8 mouse cellular contexts compared by ENCODE assay signal in the genomic region with DNA sequence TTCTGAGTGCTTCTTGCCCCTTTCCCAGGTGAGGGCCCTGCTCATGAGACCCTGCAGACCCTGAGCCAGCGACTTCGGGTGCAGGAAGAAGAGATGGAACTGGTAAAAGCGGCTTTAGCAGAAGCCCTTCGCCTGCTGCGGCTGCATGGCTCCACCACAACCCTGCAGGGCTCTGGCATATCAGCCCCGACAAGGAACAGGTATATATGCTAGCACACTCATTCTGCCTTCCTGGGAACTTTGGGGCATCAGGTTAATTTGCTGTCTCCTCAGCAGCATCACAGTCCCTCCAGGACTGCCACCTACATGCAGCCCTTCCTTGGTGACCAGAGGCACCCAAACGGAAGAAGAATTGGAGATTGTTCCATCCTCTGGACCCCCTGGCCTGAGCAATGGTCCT. TPM values are rescaled to one million over a fixed set of nuclear protein-coding genes. Genes with fewer than 3 reads are reported as not detected.
DNase-seq lines count a peak whose midpoint lies in the region; ATAC-seq and TF ChIP-seq lines count a peak whose summit lies in the region.

No protein-coding gene starts in this region.

- TF ChIP-seq POLR2A in heart, adult 2 months (IDR thresholded peaks at IDR 0.05; ENCODE audit: insufficient read depth, low read depth, low read length), result no peak

- intact Hi-C loops in heart, adult 2 months (cut with DNase I), result no loop called here
- intact Hi-C loops in left cerebral cortex, postnatal 10 days (cut with DNase I), result no loop called here

- TF ChIP-seq EP300 in heart, adult 2 months (IDR thresholded peaks at IDR 0.05; ENCODE audit: insufficient read depth, low read depth, low read length), result no peak

- H3K4me3 ChIP-seq in heart, embryonic 12.5 days, result peak overlapping the region; percentile 70
- H3K4me3 ChIP-seq in heart, adult 2 months, result no peak overlapping the region
- H3K4me3 ChIP-seq in midbrain, embryonic 10.5 days, result peak overlapping the region; percentile 83
- H3K4me3 ChIP-seq in midbrain, embryonic 15.5 days, result no peak overlapping the region
- H3K4me3 ChIP-seq in intestine, embryonic 16.5 days (ENCODE audit: low read length), result peak overlapping the region; percentile 85
- H3K4me3 ChIP-seq in stomach, embryonic 14.5 days (ENCODE audit: low read depth, low read length), result peak overlapping the region; percentile 85

- peaks cover 18% of the 10 kb centered on the region for H3K4me1 ChIP-seq in heart, embryonic 12.5 days (replicated peaks)
- H3K4me1 ChIP-seq in heart, adult 2 months (ENCODE audit: control insufficient read depth, insufficient read depth, low read length), result no peaks in the 10 kb centered on the region; the same call in 1 of the 2 replicates
- peaks cover 27% of the 10 kb centered on the region for H3K4me1 ChIP-seq in midbrain, embryonic 10.5 days
- H3K4me1 ChIP-seq in midbrain, embryonic 15.5 days, result peaks cover 18% of the 10 kb centered on the region
- H3K4me1 ChIP-seq in intestine, embryonic 16.5 days (ENCODE audit: control insufficient read depth, insufficient read depth, low read length), result peaks cover 16% of the 10 kb centered on the region
- peaks cover 10% of the 10 kb centered on the region; the same call in 1 of the 2 replicates for H3K4me1 ChIP-seq in stomach, embryonic 14.5 days (ENCODE audit: control insufficient read depth, insufficient read depth, low read length)

- no peak for DNase-seq in heart, adult 2 months
- no peak for DNase-seq in midbrain, embryonic 10.5 days (ENCODE audit: low spot score)
- DNase-seq in left cerebral cortex, postnatal 10 days (ENCODE audit: extremely low spot score in 1 of 2, low spot score in 2 of 2), result no peak
- no peak for DNase-seq in frontal cortex, postnatal 36 days (ENCODE audit: low spot score in 2 of 2)

- TF ChIP-seq CTCF in heart, adult 2 months (IDR thresholded peaks at IDR 0.05), result no peak

- no peaks in the 10 kb centered on the region; the same call in 1 of the 2 replicates for H3K27me3 ChIP-seq in heart, embryonic 12.5 days (replicated peaks)
- H3K27me3 ChIP-seq in heart, adult 2 months (ENCODE audit: control insufficient read depth, insufficient read depth, low read length), result no peaks in the 10 kb centered on the region
- no peaks in the 10 kb centered on the region for H3K27me3 ChIP-seq in midbrain, embryonic 10.5 days (ENCODE audit: low read depth, poor library complexity, severe bottlenecking)
- no peaks in the 10 kb centered on the region for H3K27me3 ChIP-seq in midbrain, embryonic 15.5 days (replicated peaks)
- H3K27me3 ChIP-seq in intestine, embryonic 16.5 days (replicated peaks; ENCODE audit: control insufficient read depth, insufficient read depth, low read length), result no peaks in the 10 kb centered on the region
- H3K27me3 ChIP-seq in stomach, embryonic 14.5 days (ENCODE audit: control insufficient read depth, insufficient read depth, low read length), result no peaks in the 10 kb centered on the region

- no peak for ATAC-seq in heart, embryonic 12.5 days (ENCODE audit: insufficient number of reproducible peaks, low FRiP score)
- ATAC-seq in midbrain, embryonic 15.5 days (replicated peaks), result no peak
- ATAC-seq in intestine, embryonic 16.5 days, result no peak
- ATAC-seq in stomach, embryonic 14.5 days (ENCODE audit: insufficient number of reproducible peaks, insufficient read depth, low FRiP score, low read depth), result no peak

- H3K79me2 ChIP-seq in heart, adult 2 months (replicated peaks; ENCODE audit: control insufficient read depth, insufficient read depth, low read length), result no peaks in the 10 kb centered on the region

- H3K4me2 ChIP-seq in heart, embryonic 12.5 days, result peak overlapping the region; percentile 82
- H3K4me2 ChIP-seq in midbrain, embryonic 15.5 days, result no peak overlapping the region
- H3K4me2 ChIP-seq in intestine, embryonic 16.5 days (ENCODE audit: low read depth, low read length), result peak overlapping the region; percentile 84
- peak overlapping the region; percentile 73 for H3K4me2 ChIP-seq in stomach, embryonic 14.5 days (replicated peaks; ENCODE audit: low read depth, low read length)

- no peak overlapping the region for H3K27ac ChIP-seq in heart, embryonic 12.5 days (ENCODE audit: poor library complexity, severe bottlenecking)
- no peak overlapping the region; the same call in 1 of the 2 replicates for H3K27ac ChIP-seq in heart, adult 2 months
- H3K27ac ChIP-seq in midbrain, embryonic 10.5 days (replicated peaks), result no peak overlapping the region
- H3K27ac ChIP-seq in midbrain, embryonic 15.5 days, result no peak overlapping the region
- H3K27ac ChIP-seq in intestine, embryonic 16.5 days (ENCODE audit: low read length), result no peak overlapping the region
- H3K27ac ChIP-seq in stomach, embryonic 14.5 days (ENCODE audit: low read length), result no peak overlapping the region

- H3K36me3 ChIP-seq in heart, embryonic 12.5 days, result peaks cover 54% of the 10 kb centered on the region
- H3K36me3 ChIP-seq in heart, adult 2 months (ENCODE audit: control insufficient read depth, insufficient read depth, low read length), result no peaks in the 10 kb centered on the region
- H3K36me3 ChIP-seq in midbrain, embryonic 10.5 days, result peaks cover 62% of the 10 kb centered on the region
- H3K36me3 ChIP-seq in midbrain, embryonic 15.5 days (replicated peaks), result peaks cover 7% of the 10 kb centered on the region; the same call in 1 of the 2 replicates
- H3K36me3 ChIP-seq in intestine, embryonic 16.5 days (ENCODE audit: control insufficient read depth, insufficient read depth, low read length), result peaks cover 18% of the 10 kb centered on the region
- H3K36me3 ChIP-seq in stomach, embryonic 14.5 days (ENCODE audit: control insufficient read depth, insufficient read depth, low read length), result peaks cover 39% of the 10 kb centered on the region

- WGBS in heart, embryonic 12.5 days, result 78% methylated on average over 7 of the region's 7 CpGs
- WGBS in heart, adult 2 months, result 85% methylated on average over 7 of the region's 7 CpGs
- whole genome bisulfite sequencing in midbrain, embryonic 10.5 days, result 78% methylated on average over 7 of the region's 7 CpGs
- WGBS in midbrain, embryonic 15.5 days, result 82% methylated on average over 7 of the region's 7 CpGs
- 77% methylated on average over 7 of the region's 7 CpGs for WGBS in intestine, embryonic 16.5 days
- 75% methylated on average over 7 of the region's 7 CpGs for WGBS in stomach, embryonic 14.5 days

- peak overlapping the region; percentile 85 for H3K9ac ChIP-seq in heart, embryonic 12.5 days
- H3K9ac ChIP-seq in heart, adult 2 months (ENCODE audit: low read depth, low read length), result no peak overlapping the region
- H3K9ac ChIP-seq in midbrain, embryonic 15.5 days, result no peak overlapping the region
- peak overlapping the region; percentile 92 for H3K9ac ChIP-seq in intestine, embryonic 16.5 days (ENCODE audit: low read depth, low read length)
- H3K9ac ChIP-seq in stomach, embryonic 14.5 days (replicated peaks; ENCODE audit: low read depth, low read length), result peak overlapping the region; percentile 68; the same call in 1 of the 2 replicates

- no peaks in the 10 kb centered on the region for H3K9me3 ChIP-seq in heart, embryonic 12.5 days (replicated peaks)
- H3K9me3 ChIP-seq in midbrain, embryonic 10.5 days (replicated peaks), result no peaks in the 10 kb centered on the region
- H3K9me3 ChIP-seq in midbrain, embryonic 15.5 days, result no peaks in the 10 kb centered on the region
- no peaks in the 10 kb centered on the region for H3K9me3 ChIP-seq in intestine, embryonic 16.5 days (ENCODE audit: control insufficient read depth, low read length)
- H3K9me3 ChIP-seq in stomach, embryonic 14.5 days (ENCODE audit: control insufficient read depth, low read depth, low read length), result no peaks in the 10 kb centered on the region

RNA-seq across cellular contexts. Expression of gene Eml3, which starts 1.4 kb away (rescaled TPM):
- 13.3 and 13.5 TPM in 2 replicates for polyA plus RNA-seq in heart, embryonic 12.5 days (2016; fragmentation: Nextera tagmentation; extraction: Ambion mirVana)
- 1 to 10 TPM; 7.0 to 9.7 TPM for total RNA-seq in heart, adult 2 months (2021)
- 17.6 and 18.4 TPM in 2 replicates for polyA plus RNA-seq in heart, adult 2 months (2012; rRNA removed)
- 22.9 and 23.5 TPM in 2 replicates for polyA plus RNA-seq in midbrain, embryonic 10.5 days (2016; fragmentation: Nextera tagmentation; extraction: Ambion mirVana)
- polyA plus RNA-seq in midbrain, embryonic 15.5 days (2015; fragmentation: Nextera tagmentation; extraction: Ambion mirVana), result 10.5 and 13.4 TPM in 2 replicates
- polyA plus RNA-seq in intestine, embryonic 16.5 days (2015; fragmentation: Nextera tagmentation; extraction: Ambion mirVana), result 22.6 and 23.5 TPM in 2 replicates
- polyA plus RNA-seq in stomach, embryonic 14.5 days (2014; fragmentation: Nextera tagmentation; extraction: Ambion mirVana), result 16.8 and 18.2 TPM in 2 replicates
- 1 to 10 TPM; 7.5 to 8.5 TPM for total RNA-seq in left cerebral cortex, postnatal 10 days (2021)

RNA-seq across cellular contexts. Expression of gene Rom1, which starts 1.6 kb away (rescaled TPM):
- polyA plus RNA-seq in heart, embryonic 12.5 days (2016; fragmentation: Nextera tagmentation; extraction: Ambion mirVana), result 2.4 and 2.5 TPM in 2 replicates
- 10 to 100 TPM; 21.8 to 23.1 TPM for total RNA-seq in heart, adult 2 months (2021)
- 24.9 and 30.7 TPM in 2 replicates for polyA plus RNA-seq in heart, adult 2 months (2012; rRNA removed)
- polyA plus RNA-seq in midbrain, embryonic 10.5 days (2016; fragmentation: Nextera tagmentation; extraction: Ambion mirVana), result 3.5 and 4.2 TPM in 2 replicates
- 1.9 and 2.4 TPM in 2 replicates for polyA plus RNA-seq in midbrain, embryonic 15.5 days (2015; fragmentation: Nextera tagmentation; extraction: Ambion mirVana)
- 3.1 and 3.3 TPM in 2 replicates for polyA plus RNA-seq in intestine, embryonic 16.5 days (2015; fragmentation: Nextera tagmentation; extraction: Ambion mirVana)
- polyA plus RNA-seq in stomach, embryonic 14.5 days (2014; fragmentation: Nextera tagmentation; extraction: Ambion mirVana), result 1.0 and 2.0 TPM in 2 replicates
- 1 to 10 TPM; 2.1 to 2.4 TPM for total RNA-seq in left cerebral cortex, postnatal 10 days (2021)

RNA-seq across cellular contexts. Expression of gene B3gat3, which starts 10.6 kb away (rescaled TPM):
- polyA plus RNA-seq in heart, embryonic 12.5 days (2016; fragmentation: Nextera tagmentation; extraction: Ambion mirVana), result 46.6 and 46.8 TPM in 2 replicates
- total RNA-seq in heart, adult 2 months (2021), result 10 to 100 TPM; 35.4 to 42.3 TPM
- polyA plus RNA-seq in heart, adult 2 months (2012; rRNA removed), result 59.4 and 61.2 TPM in 2 replicates
- polyA plus RNA-seq in midbrain, embryonic 10.5 days (2016; fragmentation: Nextera tagmentation; extraction: Ambion mirVana), result 58.7 and 64.0 TPM in 2 replicates
- polyA plus RNA-seq in midbrain, embryonic 15.5 days (2015; fragmentation: Nextera tagmentation; extraction: Ambion mirVana), result 96.1 and 96.6 TPM in 2 replicates
- 44.0 and 45.4 TPM in 2 replicates for polyA plus RNA-seq in intestine, embryonic 16.5 days (2015; fragmentation: Nextera tagmentation; extraction: Ambion mirVana)
- polyA plus RNA-seq in stomach, embryonic 14.5 days (2014; fragmentation: Nextera tagmentation; extraction: Ambion mirVana), result 35.7 and 37.5 TPM in 2 replicates
- total RNA-seq in left cerebral cortex, postnatal 10 days (2021), result 100 to 1,000 TPM; 141 to 144 TPM

RNA-seq across cellular contexts. Expression of gene Mta2, which starts 10.9 kb away (rescaled TPM):
- polyA plus RNA-seq in heart, embryonic 12.5 days (2016; fragmentation: Nextera tagmentation; extraction: Ambion mirVana), result 106 and 115 TPM in 2 replicates
- 10 to 100 TPM; 29.0 to 32.1 TPM for total RNA-seq in heart, adult 2 months (2021)
- polyA plus RNA-seq in heart, adult 2 months (2012; rRNA removed), result 13.1 and 15.6 TPM in 2 replicates
- polyA plus RNA-seq in midbrain, embryonic 10.5 days (2016; fragmentation: Nextera tagmentation; extraction: Ambion mirVana), result 178 and 191 TPM in 2 replicates
- polyA plus RNA-seq in midbrain, embryonic 15.5 days (2015; fragmentation: Nextera tagmentation; extraction: Ambion mirVana), result 119 and 121 TPM in 2 replicates
- polyA plus RNA-seq in intestine, embryonic 16.5 days (2015; fragmentation: Nextera tagmentation; extraction: Ambion mirVana), result 119 and 130 TPM in 2 replicates
- polyA plus RNA-seq in stomach, embryonic 14.5 days (2014; fragmentation: Nextera tagmentation; extraction: Ambion mirVana), result 41.5 and 45.3 TPM in 2 replicates
- 10 to 100 TPM; 50.2 to 52.4 TPM for total RNA-seq in left cerebral cortex, postnatal 10 days (2021)

RNA-seq across cellular contexts. Expression of gene Tut1, which starts 22.9 kb away (rescaled TPM):
- 17.1 and 19.4 TPM in 2 replicates for polyA plus RNA-seq in heart, embryonic 12.5 days (2016; fragmentation: Nextera tagmentation; extraction: Ambion mirVana)
- total RNA-seq in heart, adult 2 months (2021), result 1 to 10 TPM; 8.5 to 9.4 TPM
- 7.2 and 10.6 TPM in 2 replicates for polyA plus RNA-seq in heart, adult 2 months (2012; rRNA removed)
- 36.5 and 40.2 TPM in 2 replicates for polyA plus RNA-seq in midbrain, embryonic 10.5 days (2016; fragmentation: Nextera tagmentation; extraction: Ambion mirVana)
- polyA plus RNA-seq in midbrain, embryonic 15.5 days (2015; fragmentation: Nextera tagmentation; extraction: Ambion mirVana), result 27.5 and 30.5 TPM in 2 replicates
- 30.1 and 31.7 TPM in 2 replicates for polyA plus RNA-seq in intestine, embryonic 16.5 days (2015; fragmentation: Nextera tagmentation; extraction: Ambion mirVana)
- 27.2 and 27.6 TPM in 2 replicates for polyA plus RNA-seq in stomach, embryonic 14.5 days (2014; fragmentation: Nextera tagmentation; extraction: Ambion mirVana)
- 10 to 100 TPM; 14.6 to 16.0 TPM for total RNA-seq in left cerebral cortex, postnatal 10 days (2021)

Comparison
In these comparisons a context has a peak if more than half of its experiments do, and no peak if none do; other contexts are left out.
1. H3K4me3 ChIP-seq: peak in heart, embryonic 12.5 days (single experiment), midbrain, embryonic 10.5 days (single experiment), intestine, embryonic 16.5 days (single experiment) and stomach, embryonic 14.5 days (single experiment); none in heart, adult 2 months (single experiment) and midbrain, embryonic 15.5 days (single experiment).
2. H3K9ac ChIP-seq: peak in heart, embryonic 12.5 days (single experiment), intestine, embryonic 16.5 days (single experiment) and stomach, embryonic 14.5 days (single experiment); none in heart, adult 2 months (single experiment) and midbrain, embryonic 15.5 days (single experiment).